Mouse (Mus musculus) liver, embryonic 14.5 days (tissue): ENCODE measurements at regions not wholly inside any gene's neighbourhood (a gene's known extent, or its start where the extent isn't known, plus 50 kb on each side); places are given as distances from the start of the nearest gene placed in this dataset.
"Not testable (repeated sequence)": the region's sequence is repeated elsewhere in the genome, so short reads cannot be mapped to it uniquely, and the experiment has no call there.

Experiments
- ATAC-seq: fragments of 200-750 bp; cut with Nextera tagmentation; 2 replicates; pipeline ENCODE4 v1.8.0; 2017; ENCODE audit warnings: moderate number of reproducible peaks, mild to moderate bottlenecking, moderate library complexity; ENCODE audit not compliant: insufficient read depth
- DNase-seq, 3 experiments: peaks; one replicate each; pipeline ENCODE4 v3.0.0-alpha.2; 2012 to 2013; ENCODE audit warnings: low read depth in 3 of 3, low spot score in 3 of 3
- H3K27ac ChIP-seq: fragments of 300-500 bp; sonication (generic); 2 replicates; pipeline ENCODE4 v1.5.1; 2014; ENCODE audit warnings: moderate library complexity, mild to moderate bottlenecking, control low read depth, inconsistent platforms
- H3K27me3 ChIP-seq: fragments of 300-500 bp; sonication (generic); 2 replicates; pipeline ENCODE4 v1.6.1; 2014; ENCODE audit warnings: mild to moderate bottlenecking, low read length, moderate library complexity; ENCODE audit not compliant: control insufficient read depth, insufficient read depth
- H3K36me3 ChIP-seq: fragments of 300-500 bp; sonication (generic); replicated peaks from 2 replicates; pipeline ENCODE4 v1.6.1; 2014; ENCODE audit warnings: low read depth; ENCODE audit not compliant: control insufficient read depth, insufficient read depth
- H3K4me1 ChIP-seq, 2 experiments: fragments of 200-500 bp in 1 of 2; fragments of 300-500 bp in 1 of 2; sonication (generic) in 1 of 2; replicated peaks; 2 replicates each; pipeline ENCODE4 v1.6.1; 2012 to 2014; ENCODE audit warnings: antibody characterized with exemption in 1 of 2, inconsistent platforms in 1 of 2, low read length in 1 of 2; ENCODE audit not compliant: control insufficient read depth in 2 of 2, insufficient read depth in 2 of 2
- H3K4me2 ChIP-seq: fragments of 300-500 bp; sonication (generic); 2 replicates; pipeline ENCODE4 v1.6.1; 2014; ENCODE audit warnings: low read depth, mild to moderate bottlenecking, control low read depth, moderate library complexity
- H3K4me3 ChIP-seq, 2 experiments: fragments of 200-500 bp in 1 of 2; fragments of 300-500 bp in 1 of 2; sonication (generic) in 1 of 2; 2 replicates each; pipeline ENCODE4 v1.5.1; 2012 to 2014; ENCODE audit warnings: low read depth in 2 of 2, low read length in 2 of 2, mild to moderate bottlenecking in 2 of 2, control low read depth in 1 of 2, inconsistent platforms in 1 of 2, moderate library complexity in 1 of 2; ENCODE audit not compliant: insufficient read depth in 1 of 2
- H3K9ac ChIP-seq: fragments of 300-500 bp; sonication (generic); replicated peaks from 2 replicates; pipeline ENCODE4 v1.6.1; 2014; ENCODE audit warnings: mild to moderate bottlenecking, control low read depth, moderate library complexity
- H3K9me3 ChIP-seq: fragments of 300-500 bp; sonication (generic); 2 replicates; pipeline ENCODE4 v1.6.1; 2016; ENCODE audit warnings: low read length, mixed read lengths; ENCODE audit not compliant: control insufficient read depth
- CTCF ChIP-seq: IDR thresholded peaks from 2 replicates; pipeline ENCODE4 v1.5.1; 2016; ENCODE audit warnings: antibody characterized with exemption, low read depth, control low read depth
- EP300 ChIP-seq: IDR thresholded peaks from 2 replicates; pipeline ENCODE4 v1.6.1; 2016; ENCODE audit warnings: antibody characterized with exemption, low read depth
- WGBS: fragments of 180-500 bp; shearing (Covaris S2); extraction: QIAGEN DNeasy Blood & Tissue Kit; methylation state at CpG from one replicate; pipeline ENCODE4 v1.1.7; 2014; ENCODE audit not compliant: insufficient replicate concordance; 5-methylcytosine and 5-hydroxymethylcytosine counted together

- H3K4me3 ChIP-seq: no peak overlapping the region
- no peak for TF ChIP-seq CTCF
- TF ChIP-seq EP300: no peak
- no peak overlapping the region for H3K9ac ChIP-seq
- no peaks in the 10 kb centered on the region for H3K4me1 ChIP-seq
- DNase-seq (no peak), ATAC-seq (no peak)
- no peaks in the 10 kb centered on the region for H3K27me3 ChIP-seq
- 65% methylated on average over 9 of the region's 9 CpGs for WGBS
- no peak overlapping the region for H3K4me2 ChIP-seq
- H3K27ac ChIP-seq: no peak overlapping the region
- H3K36me3 ChIP-seq: no peaks in the 10 kb centered on the region
- no peaks in the 10 kb centered on the region for H3K9me3 ChIP-seq
Observed at GRCm38 (mm10) chr10:25642079-25642696, 106.1 kb upstream of the Smlr1 start.

DNA sequence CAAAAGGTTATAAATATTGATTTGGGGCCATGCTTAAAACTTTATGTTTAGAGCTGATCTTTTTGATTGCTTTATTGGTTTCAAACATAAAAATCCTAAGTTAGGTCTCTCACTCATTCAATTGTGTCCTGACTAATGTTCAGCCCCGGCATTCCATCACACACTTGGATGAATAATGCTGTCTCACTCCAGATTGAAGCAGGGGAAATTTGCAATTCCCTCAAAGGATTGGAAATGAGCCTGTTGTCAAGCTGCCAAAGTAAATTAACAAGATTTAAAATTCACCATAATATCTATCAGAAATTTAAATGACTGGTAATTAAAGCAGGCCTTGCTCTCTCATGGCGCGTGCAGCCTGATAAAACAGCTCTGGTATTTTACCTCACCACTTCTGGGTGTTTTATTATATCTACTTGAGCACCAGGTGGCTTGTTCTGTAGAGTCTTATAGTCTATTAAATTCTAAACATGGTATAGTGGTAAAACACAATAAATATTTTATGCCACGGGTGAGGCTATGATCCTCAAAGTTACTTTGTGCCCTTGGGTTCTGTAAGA, 97.1 kb upstream of the Smlr1 start:
- 71% methylated on average over 4 of the region's 4 CpGs for WGBS
- ATAC-seq: no peak

DNA sequence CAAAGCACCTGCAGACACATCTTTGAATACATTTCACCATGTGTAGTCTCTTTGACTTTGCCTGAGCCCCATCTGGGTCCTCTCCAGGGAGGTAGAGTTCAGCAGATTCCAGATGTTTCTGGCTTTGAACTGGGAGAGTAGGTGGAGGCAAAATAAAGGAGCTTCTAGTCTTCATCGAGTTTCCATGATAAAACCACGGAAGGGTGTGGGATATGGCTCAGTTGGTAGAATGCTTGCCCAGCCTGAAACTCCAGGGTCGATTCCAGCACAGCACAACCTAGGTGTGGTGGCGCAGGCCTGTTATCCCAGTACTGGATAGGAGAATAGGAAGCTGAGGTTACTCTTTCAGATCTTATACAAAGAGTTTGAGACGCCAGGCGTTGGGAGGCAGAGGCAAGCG, 96.2 kb upstream of the Smlr1 start:
- Histone ChIP-seq H3K9ac (no peak overlapping the region), H3K4me3 (no peak overlapping the region), H3K4me1 (no peaks in the 10 kb centered on the region), H3K27ac (no peak overlapping the region), H3K9me3 (no peaks in the 10 kb centered on the region), H3K36me3 (no peaks in the 10 kb centered on the region), H3K4me2 (no peak overlapping the region), H3K27me3 (no peaks in the 10 kb centered on the region)
- TF ChIP-seq CTCF (no peak), EP300 (no peak)
- WGBS: 62% methylated on average over 7 of the region's 7 CpGs
- ATAC-seq (no peak), DNase-seq (no peak)

More for the DNA sequence above, 97.1 kb upstream of the Smlr1 start:
- no peak overlapping the region for H3K9ac ChIP-seq
- H3K9me3 ChIP-seq: no peaks in the 10 kb centered on the region
- no peaks in the 10 kb centered on the region for H3K27me3 ChIP-seq
- no peak overlapping the region for H3K4me3 ChIP-seq
- TF ChIP-seq EP300 (no peak), CTCF (no peak)
- H3K4me1 ChIP-seq: no peaks in the 10 kb centered on the region
- no peak overlapping the region for H3K27ac ChIP-seq
- no peaks in the 10 kb centered on the region for H3K36me3 ChIP-seq
- H3K4me2 ChIP-seq: no peak overlapping the region
- no peak for DNase-seq

GRCm38 (mm10) chr10:25622585-25622984, 86.5 kb upstream of the Smlr1 start:
- no peak for TF ChIP-seq CTCF
- no peak for TF ChIP-seq EP300
- no peaks in the 10 kb centered on the region for H3K9me3 ChIP-seq
- no peak for DNase-seq
- H3K9ac ChIP-seq: no peak overlapping the region
- no peak overlapping the region for H3K4me3 ChIP-seq
- H3K36me3 ChIP-seq: no peaks in the 10 kb centered on the region
- no peak for ATAC-seq
- no peak overlapping the region for H3K27ac ChIP-seq
- no peaks in the 10 kb centered on the region for H3K27me3 ChIP-seq
- H3K4me1 ChIP-seq: no peaks in the 10 kb centered on the region
- 54% methylated on average over 5 of the region's 5 CpGs for WGBS
- no peak overlapping the region for H3K4me2 ChIP-seq

DNA sequence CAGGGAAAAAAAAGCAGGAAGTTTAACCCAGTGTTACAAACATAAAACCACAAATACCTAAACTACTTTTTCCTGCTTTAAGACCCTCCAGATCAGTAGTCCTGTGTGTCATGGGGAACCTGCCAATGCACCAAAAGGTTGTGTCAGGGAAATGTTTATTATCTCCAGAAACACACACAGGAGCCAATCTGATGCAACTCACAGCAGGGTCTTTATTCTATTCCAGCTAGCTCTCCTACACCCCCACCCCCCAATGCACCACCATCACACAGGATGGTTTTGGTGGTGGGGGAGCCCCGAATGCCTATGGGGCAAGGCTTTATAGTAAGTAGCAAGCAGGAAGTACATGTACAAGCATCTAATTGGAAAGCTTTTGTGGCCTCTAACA, 85.7 kb upstream of the Smlr1 start:
- not testable (repeated sequence) for H3K4me3 ChIP-seq, H3K27ac ChIP-seq, H3K9me3 ChIP-seq, ATAC-seq, H3K27me3 ChIP-seq, H3K4me1 ChIP-seq, H3K9ac ChIP-seq, DNase-seq, H3K4me2 ChIP-seq, H3K36me3 ChIP-seq
- 24% methylated on average over 1 of the region's 1 CpGs for WGBS
